Mouse (Mus musculus): ENCODE results near the gene Rab4a.

The Rab4a gene

GRCm38 (mm10) chr8:123847546-123847945, 41.8 kb downstream of the Rab4a start:
- DNase-seq (ENCODE audit: low spot score): no peak

DNA sequence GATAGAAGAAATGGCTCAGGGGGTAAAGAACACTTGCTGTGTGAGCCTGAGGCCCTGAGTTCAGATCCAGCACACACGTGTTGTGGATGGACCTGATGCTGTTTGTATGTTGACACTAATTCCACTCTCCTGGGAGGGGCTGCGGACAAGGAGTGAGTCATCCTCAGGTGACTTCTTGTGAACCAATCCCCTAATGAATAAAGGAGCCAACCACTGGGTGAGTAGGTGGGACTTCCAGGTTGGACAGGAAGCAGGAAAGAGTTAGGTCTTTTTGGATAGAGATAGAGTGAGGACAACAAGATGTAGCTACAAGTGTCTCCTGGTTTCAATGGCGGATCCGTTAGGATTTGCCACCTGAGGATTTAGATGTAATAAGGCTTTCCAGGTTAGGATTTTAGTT, 43.6 kb downstream of the Rab4a start:
- no peak for DNase-seq (ENCODE audit: low spot score)

DNA sequence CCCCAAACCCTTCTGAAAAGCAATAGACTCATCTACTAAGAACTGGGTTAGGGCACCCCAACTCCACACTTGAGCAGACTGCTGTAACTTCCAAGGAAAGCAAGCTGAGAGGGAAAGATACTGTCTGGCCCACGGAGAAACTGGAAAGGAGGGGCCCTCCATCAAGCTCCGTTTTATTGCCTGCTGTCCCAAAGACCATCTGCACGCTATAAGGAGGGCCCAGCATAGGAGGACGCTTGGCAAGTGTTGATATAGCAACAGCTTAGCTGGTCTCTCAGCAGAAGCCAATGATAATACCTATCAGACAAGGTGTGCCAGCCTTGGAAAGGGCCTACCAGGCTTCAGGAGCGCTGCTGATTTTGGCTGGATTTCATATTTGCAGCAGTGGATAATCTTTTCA, 45.8 kb downstream of the Rab4a start:
- no peak for DNase-seq (ENCODE audit: low spot score)

GRCm38 (mm10) chr8:123854252-123854651, 48.5 kb downstream of the Rab4a start:
- no peak for DNase-seq (ENCODE audit: low spot score)

DNA sequence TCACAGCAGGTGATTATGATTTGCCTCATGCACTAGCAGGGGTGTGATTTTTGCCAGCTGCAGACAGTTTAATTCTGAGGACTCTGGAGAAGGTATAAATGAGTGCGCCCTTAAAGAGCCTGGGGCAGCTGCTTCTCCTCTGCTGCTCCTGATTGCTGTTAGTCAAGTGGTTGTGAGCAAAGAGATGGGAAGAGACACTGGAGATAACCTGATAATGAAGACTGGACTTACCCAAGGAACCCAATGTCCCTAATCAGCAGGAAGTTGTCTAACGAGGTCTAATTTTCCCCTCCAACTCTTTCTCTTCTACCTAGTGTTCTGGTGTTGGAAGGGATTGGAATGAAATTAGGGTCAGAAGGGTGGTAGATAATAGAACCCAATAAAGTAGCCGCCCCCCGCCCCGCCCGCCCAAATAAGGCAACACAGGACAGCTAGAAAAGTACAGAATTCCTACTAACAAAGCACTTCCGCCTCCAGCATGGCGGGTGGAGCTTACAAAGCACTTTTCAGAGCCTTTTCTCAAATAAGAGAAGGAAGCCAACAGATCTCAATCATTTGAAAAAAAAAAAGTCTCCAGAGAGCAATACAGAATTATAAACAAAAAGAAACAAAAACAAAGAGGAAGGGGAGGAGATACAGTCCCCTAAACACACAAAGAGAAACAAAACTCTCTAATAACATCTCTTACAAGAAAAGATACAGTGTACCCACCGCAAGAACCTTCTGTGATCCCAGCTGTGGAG, 49.1 kb downstream of the Rab4a start:
- no peak for DNase-seq (ENCODE audit: low spot score)

GRCm38 (mm10) chr8:123857361-123857760, 51.6 kb downstream of the Rab4a start:
- DNase-seq (ENCODE audit: low spot score): no peak

DNA sequence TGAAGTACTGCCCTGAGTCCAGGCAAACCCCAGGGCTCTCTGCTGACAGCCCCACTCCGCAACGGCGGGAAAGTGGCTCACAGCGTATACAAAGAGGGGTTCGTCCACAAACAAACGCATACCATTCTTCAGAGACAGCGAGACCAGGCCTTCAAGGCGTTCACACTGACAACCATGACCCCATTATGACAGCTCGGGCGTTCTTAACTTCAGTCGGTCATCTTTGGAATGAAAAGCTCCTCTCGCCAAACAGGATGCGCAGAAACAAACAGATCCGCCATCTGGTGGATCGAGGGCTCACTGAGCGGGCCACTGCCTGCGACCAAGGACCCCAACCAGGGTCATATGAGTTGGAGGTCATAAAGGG, 52.8 kb downstream of the Rab4a start:
- DNase-seq (ENCODE audit: low spot score): peak; percentile 48

DNA sequence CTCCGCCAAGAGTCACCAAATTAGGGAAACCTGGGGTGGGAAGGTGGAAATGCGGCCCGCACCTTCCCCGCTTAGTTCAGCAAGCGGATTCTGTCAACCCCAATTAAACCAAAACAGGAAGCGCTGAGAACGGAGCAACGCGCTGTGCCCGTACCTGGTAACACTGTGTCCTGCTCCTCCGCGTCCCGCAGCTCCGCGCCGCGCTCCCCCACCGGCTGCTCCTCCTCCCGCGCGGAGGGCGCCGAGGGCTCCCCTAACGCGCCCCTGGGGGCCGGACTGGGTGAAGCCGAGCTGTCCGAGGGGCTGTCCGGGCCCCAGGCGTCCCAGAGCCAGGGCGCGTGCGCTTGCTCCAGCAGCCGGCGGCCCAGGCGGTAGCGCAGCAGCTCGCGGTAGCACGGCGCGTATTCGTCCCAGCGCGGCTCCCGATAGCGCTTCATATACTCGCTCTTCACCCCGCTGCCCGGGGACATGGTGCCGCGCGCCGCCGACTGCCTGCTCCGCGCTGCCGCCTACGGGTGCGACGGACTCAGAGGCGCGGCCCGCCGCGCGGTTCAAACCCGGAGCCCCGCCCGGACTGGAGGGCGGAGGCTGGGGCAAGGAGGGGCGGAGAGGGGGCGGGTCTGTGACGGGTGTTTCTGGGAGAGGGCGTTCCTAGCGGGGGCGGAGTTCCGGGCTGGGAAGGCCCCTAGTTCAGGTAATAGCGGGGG, 53.3 kb downstream of the Rab4a start:
- DNase-seq (ENCODE audit: low spot score): peak; percentile 88

GRCm38 (mm10) chr8:123859648-123860259, 54.0 kb downstream of the Rab4a start, which contains the start of gene Ccsap:
Ccsap (minus strand) TSS chr8:123860209.
- no peak for DNase-seq (ENCODE audit: low spot score)

DNA sequence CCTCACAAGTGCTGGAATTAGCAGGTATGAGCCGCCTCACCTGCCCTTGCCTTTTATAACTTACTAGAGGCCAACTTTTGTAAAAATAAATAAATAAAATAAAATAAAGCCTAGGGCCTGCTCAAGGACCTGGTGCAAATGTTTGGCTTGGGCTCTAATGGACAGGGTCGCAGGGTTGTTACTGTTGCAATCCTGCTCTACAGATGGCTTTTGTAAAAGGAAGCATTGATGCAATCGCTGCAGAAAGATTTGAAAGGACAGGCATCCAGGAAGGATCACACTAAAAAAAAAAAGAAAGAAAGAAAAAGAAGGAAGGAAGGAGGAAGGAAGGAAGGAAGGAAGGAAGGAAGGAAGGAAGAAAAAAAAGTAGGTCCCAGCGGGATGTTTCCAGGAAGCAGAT, 54.6 kb downstream of the Rab4a start:
- DNase-seq (ENCODE audit: low spot score): no peak

DNA sequence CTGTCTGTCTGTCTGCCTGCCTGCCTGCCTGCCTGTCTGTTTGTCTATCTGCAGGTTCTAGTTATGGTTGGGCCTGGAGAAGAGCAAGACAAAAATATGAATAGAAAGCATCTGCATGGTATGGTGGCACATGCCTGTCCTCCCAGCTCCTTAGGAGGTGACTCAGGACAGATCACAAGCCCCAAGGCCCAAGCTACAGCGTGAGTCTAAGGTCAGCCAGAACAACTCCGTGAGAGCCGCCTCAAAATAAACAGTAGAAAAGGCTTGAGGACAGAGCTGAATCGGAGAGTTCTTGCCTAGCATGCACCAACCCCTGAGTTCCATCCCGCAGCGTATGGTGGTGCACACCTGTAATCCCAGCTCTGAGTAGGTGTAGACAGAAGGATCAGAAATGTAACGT, 60.0 kb downstream of the Rab4a start:
- no peak for DNase-seq (ENCODE audit: low spot score)

DNA sequence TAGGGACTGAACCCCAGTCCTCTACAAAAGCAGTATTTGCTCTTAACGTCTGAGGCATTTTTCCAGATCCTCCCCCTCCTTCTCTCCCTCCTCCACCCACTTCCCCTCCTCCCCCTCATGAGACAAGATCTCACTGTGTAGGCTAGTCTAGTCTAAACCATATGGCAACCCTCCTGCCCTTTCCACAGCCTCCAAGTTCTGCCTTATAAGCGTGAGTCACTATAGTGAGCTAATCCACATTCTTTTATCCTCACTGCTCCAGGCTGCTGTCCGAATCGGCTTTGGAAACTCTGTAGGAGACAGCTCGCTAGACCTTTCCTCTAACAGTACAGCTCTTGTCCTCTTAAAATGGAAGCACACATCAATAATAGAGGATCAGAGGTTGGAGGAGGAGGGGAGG, 61.2 kb downstream of the Rab4a start:
- no peak for DNase-seq (ENCODE audit: low spot score)

DNA sequence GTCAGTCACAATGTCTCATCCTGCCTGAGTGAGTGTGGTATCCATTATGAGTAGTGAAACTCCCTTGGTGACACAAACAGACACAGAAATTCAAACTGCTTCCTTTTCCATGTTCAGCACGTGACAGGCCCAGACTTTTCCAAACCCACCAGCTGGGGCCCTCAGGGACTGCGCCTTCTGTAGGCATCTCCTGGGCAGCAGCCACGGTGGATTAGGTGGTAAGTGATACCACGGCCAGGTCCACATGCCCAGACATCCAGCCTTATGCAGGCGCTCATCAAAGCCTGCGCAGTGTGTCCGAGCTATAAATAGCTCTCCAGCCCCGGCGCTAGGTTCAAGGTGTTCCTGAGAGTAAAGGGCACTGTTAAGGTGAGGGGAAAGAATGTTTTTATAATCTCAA, 66.3 kb downstream of the Rab4a start:
- no peak for DNase-seq (ENCODE audit: low spot score)

DNA sequence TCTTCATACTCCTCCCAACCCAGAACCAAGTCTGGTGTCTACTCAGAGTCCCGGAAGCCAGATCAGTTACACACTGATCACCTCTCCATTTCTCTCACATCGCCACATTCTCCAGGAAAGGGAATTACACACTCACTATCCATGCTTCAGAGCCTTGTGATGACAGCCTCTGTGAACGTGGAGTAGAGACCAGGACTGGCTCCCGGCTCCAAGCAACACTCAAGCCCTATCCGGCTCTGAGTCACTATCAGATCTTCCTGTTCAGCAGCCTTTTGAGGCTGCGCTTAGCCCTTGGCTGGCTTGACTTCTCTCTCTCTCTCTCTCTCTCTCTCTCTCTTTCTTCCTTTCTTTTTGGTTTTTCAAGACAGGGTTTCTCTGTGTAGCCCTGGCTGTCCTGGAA, 67.6 kb downstream of the Rab4a start:
- DNase-seq (ENCODE audit: low spot score): no peak

GRCm38 (mm10) chr8:123874324-123874723, 68.5 kb downstream of the Rab4a start:
- no peak for DNase-seq (ENCODE audit: low spot score)

DNA sequence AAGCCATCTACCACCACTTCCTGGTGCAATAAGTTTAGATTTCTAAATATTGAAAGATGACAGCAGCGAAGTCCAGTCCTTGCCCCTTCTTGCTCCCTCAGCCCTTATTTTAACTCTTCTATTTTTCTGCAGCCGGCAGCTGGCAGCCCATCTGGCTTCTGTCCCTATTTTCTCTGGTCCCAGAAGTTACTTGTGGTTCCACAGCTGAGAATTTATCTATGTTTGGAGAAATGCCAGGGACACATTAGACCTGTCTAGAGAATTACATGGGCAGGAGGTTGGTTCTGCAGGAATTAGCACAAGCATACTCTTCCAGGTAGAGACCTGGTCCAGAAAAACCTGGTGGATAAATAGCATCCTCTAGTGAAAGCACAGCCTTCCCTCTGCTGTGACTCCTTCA, 72.1 kb downstream of the Rab4a start:
- no peak for DNase-seq (ENCODE audit: low spot score)

DNA sequence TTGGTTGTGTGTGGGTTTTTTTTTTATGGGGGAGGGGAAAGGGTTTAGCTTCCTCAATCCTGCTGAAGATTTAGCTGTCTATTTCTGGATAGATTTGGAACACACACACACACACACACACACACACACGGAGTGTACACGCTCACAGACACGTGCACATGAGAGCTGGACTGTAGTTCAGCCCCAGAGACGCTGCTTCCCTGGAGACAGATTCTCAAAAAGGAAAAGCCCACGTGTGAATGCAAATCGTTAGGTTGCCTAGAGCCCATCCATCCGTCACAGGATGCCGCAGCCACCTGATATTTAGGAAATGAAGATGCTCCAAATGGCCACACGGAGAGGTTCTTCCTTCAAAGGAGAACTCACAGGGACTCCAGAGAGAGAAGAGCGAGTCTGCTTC, 74.5 kb downstream of the Rab4a start:
- no peak for DNase-seq (ENCODE audit: low spot score)

GRCm38 (mm10) chr8:123880821-123881350, 75.1 kb downstream of the Rab4a start:
- DNase-seq (ENCODE audit: low spot score): no peak

- DNase-seq (ENCODE audit: low spot score): no peak
Observed at GRCm38 (mm10) chr8:123882412-123882811, 76.6 kb downstream of the Rab4a start.

DNA sequence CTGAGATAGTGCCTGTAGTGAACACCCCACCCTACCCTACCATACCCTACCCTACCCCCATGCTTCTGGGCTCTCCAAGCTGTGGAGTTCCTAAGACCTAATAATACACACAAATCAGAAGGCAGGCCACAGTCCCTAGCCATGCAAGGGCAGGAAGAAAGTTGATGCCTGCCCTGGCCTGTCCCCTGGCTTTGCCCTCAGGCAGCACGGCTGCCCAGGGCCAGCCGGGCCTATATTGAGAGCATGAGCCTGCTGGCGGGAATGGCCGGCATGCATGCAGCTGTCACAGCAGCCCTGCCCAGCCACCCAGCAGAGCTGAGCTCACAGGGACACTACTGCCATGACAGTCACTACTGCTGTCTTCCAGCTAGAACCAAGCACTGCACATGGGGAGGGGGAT, 77.3 kb downstream of the Rab4a start:
- no peak for DNase-seq (ENCODE audit: low spot score)
